Mouse (Mus musculus) intestine, postnatal 0 days (tissue): Measurements from ENCODE around the gene Gm14214. TPM values are rescaled to one million over a fixed set of nuclear protein-coding genes. Genes with fewer than 3 reads are reported as not detected.

ENCODE experiments used
- ATAC-seq: fragments of 200-750 bp; cut with Nextera tagmentation; 2 replicates; pipeline ENCODE4 v1.8.0; 2017; ENCODE audit warnings: mild to moderate bottlenecking, moderate TSS enrichment, moderate library complexity
- H3K27ac ChIP-seq: fragments of 300-500 bp; sonication (generic); 2 replicates; pipeline ENCODE4 v1.5.1; 2014; ENCODE audit warnings: mild to moderate bottlenecking, low read depth, low read length, moderate library complexity
- H3K27me3 ChIP-seq: fragments of 300-500 bp; sonication (generic); replicated peaks from 2 replicates; pipeline ENCODE4 v1.6.1; 2014; ENCODE audit warnings: low read length, mixed read lengths; ENCODE audit not compliant: control insufficient read depth, insufficient read depth
- H3K36me3 ChIP-seq: fragments of 300-500 bp; sonication (generic); 2 replicates; pipeline ENCODE4 v1.6.1; 2014; ENCODE audit warnings: mild to moderate bottlenecking, moderate library complexity; ENCODE audit not compliant: control insufficient read depth, insufficient read depth
- H3K4me1 ChIP-seq: fragments of 300-500 bp; sonication (generic); replicated peaks from 2 replicates; pipeline ENCODE4 v1.6.1; 2014; ENCODE audit warnings: antibody characterized with exemption, low read length, mixed read lengths; ENCODE audit not compliant: control insufficient read depth, insufficient read depth
- H3K4me2 ChIP-seq: fragments of 300-500 bp; sonication (generic); replicated peaks from 2 replicates; pipeline ENCODE4 v1.6.1; 2014; ENCODE audit warnings: low read depth, mild to moderate bottlenecking, moderate library complexity
- H3K4me3 ChIP-seq: fragments of 300-500 bp; sonication (generic); 2 replicates; pipeline ENCODE4 v1.5.1; 2014; ENCODE audit warnings: low read depth, low read length
- H3K9ac ChIP-seq: fragments of 300-500 bp; sonication (generic); 2 replicates; pipeline ENCODE4 v1.6.1; 2014; ENCODE audit warnings: mild to moderate bottlenecking, low read depth, low read length
- H3K9me3 ChIP-seq: fragments of 300-500 bp; sonication (generic); 2 replicates; pipeline ENCODE4 v1.6.1; 2016; ENCODE audit warnings: mixed run types; ENCODE audit not compliant: control insufficient read depth
- CTCF ChIP-seq: sonication (generic); IDR thresholded peaks from 2 replicates; pipeline ENCODE4 v1.5.1; 2016; ENCODE audit warnings: low read depth, mild to moderate bottlenecking, control low read depth, antibody characterized with exemption, moderate library complexity
- WGBS: fragments of 180-500 bp; shearing (Covaris S2); extraction: QIAGEN DNeasy Blood & Tissue Kit; methylation state at CpG from one replicate; pipeline ENCODE4 v1.1.7; 2014; 5-methylcytosine and 5-hydroxymethylcytosine counted together
- polyA plus RNA-seq: library from polyadenylated mRNA; unstranded; fragments of >200 nt; fragmentation: Nextera tagmentation; extraction: Ambion mirVana; gene quantifications from 2 replicates; pipeline ENCODE4 v1.2.1, GENCODE M21; 2015

Gene Gm14214
- polyA plus RNA-seq, 1 experiment from 2014 or later: not detected

DNA sequence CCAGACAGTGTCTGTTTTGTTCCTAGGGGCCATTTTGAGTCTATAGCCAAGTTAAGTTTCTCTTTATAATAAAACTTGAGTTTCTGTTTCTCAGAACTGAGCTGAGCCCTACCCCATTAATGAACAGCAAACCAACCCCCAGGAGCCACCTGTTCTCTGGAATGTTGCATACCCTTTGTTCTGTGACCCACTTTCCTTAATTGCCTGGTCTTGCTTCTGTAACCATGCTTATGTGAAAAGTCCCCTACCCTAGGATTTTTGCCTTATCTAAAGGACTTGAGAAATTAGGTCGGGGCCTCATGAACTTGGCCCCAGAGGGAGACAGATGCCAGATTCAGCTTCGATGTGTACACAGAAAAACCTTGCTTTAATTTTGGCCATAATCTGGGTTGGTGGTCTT lies 37.9 kb downstream of the Gm14214 start:
- ATAC-seq: no peak
- Histone ChIP-seq H3K36me3 (no peaks in the 10 kb centered on the region), H3K4me3 (no peak overlapping the region), H3K4me1 (peaks cover 3% of the 10 kb centered on the region; the same call in 1 of the 2 replicates), H3K4me2 (no peak overlapping the region), H3K27ac (no peak overlapping the region), H3K27me3 (no peaks in the 10 kb centered on the region), H3K9ac (no peak overlapping the region), H3K9me3 (no peaks in the 10 kb centered on the region)
- no peak for TF ChIP-seq CTCF
- 33% methylated on average over 2 of the region's 2 CpGs for WGBS

DNA sequence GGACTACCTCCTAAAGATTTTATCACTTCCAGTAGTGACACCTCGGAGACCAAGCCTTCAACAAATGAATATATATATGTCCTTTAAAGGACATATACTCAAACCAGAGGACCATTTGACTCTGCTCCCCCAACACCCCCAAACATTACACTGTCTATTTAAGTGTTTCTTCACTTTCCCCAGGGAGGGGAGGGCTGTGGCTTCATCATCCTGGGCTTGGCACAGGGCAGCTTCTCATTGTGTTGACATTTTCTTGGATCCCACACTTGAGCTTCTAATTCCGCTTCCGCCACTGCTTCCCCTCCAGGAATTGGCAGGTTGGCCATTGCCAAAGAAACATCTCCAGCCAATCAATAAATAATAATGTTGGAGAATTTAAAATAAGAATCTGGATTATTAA lies 39.0 kb downstream of the Gm14214 start:
- 73% methylated on average over 3 of the region's 3 CpGs for WGBS
- TF ChIP-seq CTCF: no peak
- Histone ChIP-seq H3K9me3 (no peaks in the 10 kb centered on the region), H3K27me3 (no peaks in the 10 kb centered on the region), H3K9ac (no peak overlapping the region), H3K36me3 (no peaks in the 10 kb centered on the region), H3K27ac (no peak overlapping the region), H3K4me1 (peaks cover 3% of the 10 kb centered on the region; the same call in 1 of the 2 replicates), H3K4me3 (no peak overlapping the region), H3K4me2 (no peak overlapping the region)
- ATAC-seq: no peak

DNA sequence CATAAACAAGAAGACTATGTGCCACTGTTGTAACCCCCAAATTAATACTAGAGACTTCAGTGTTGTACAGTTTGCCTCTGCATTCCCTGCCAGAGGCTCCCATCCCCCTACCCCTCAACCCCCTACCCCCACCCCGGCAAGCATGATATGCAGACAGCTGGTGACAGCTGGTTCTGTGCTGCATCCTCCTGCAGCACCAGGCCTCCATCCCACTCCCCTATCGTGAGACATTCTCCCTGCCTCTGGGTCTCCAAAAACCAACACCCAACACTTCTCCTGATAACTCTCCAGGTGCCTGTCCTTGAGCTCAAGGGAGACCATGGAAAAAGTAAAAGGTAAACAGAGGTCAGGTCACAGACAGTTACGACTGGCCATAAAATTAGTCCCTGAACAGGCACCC lies 40.1 kb downstream of the Gm14214 start:
- WGBS: 35% methylated on average over 3 of the region's 3 CpGs
- no peak overlapping the region for H3K4me3 ChIP-seq
- H3K4me2 ChIP-seq: no peak overlapping the region
- H3K36me3 ChIP-seq: no peaks in the 10 kb centered on the region
- H3K9ac ChIP-seq: no peak overlapping the region
- no peak for TF ChIP-seq CTCF
- peaks cover 3% of the 10 kb centered on the region; the same call in 1 of the 2 replicates for H3K4me1 ChIP-seq
- H3K27me3 ChIP-seq: no peaks in the 10 kb centered on the region
- ATAC-seq: no peak
- H3K27ac ChIP-seq: no peak overlapping the region
- no peaks in the 10 kb centered on the region for H3K9me3 ChIP-seq

DNA sequence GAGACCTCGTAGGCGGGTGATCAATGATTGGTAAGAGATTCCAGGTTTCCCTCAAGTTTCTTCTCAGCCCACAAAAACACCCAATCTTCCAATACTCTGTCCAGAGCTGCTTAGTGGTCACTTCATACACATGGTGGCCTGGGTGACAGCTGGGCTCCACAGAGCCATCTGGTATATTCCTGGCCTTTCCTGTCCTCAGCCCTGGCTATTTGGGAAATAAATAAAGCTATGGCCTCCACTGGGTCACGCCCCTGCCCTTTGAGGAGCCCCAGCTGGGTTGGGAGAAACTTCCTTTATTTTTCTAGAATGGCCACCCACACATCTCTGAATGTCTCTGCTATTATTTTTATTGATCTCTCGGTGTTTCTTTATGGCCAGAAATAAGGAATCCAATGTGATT lies 46.4 kb downstream of the Gm14214 start:
- no peak overlapping the region for H3K4me2 ChIP-seq
- no peak for ATAC-seq
- H3K4me3 ChIP-seq: no peak overlapping the region
- WGBS: 80% methylated on average over 4 of the region's 4 CpGs
- no peak for TF ChIP-seq CTCF
- no peaks in the 10 kb centered on the region for H3K27me3 ChIP-seq
- no peaks in the 10 kb centered on the region for H3K9me3 ChIP-seq
- H3K9ac ChIP-seq: no peak overlapping the region
- H3K36me3 ChIP-seq: no peaks in the 10 kb centered on the region
- no peaks in the 10 kb centered on the region for H3K4me1 ChIP-seq
- H3K27ac ChIP-seq: no peak overlapping the region

DNA sequence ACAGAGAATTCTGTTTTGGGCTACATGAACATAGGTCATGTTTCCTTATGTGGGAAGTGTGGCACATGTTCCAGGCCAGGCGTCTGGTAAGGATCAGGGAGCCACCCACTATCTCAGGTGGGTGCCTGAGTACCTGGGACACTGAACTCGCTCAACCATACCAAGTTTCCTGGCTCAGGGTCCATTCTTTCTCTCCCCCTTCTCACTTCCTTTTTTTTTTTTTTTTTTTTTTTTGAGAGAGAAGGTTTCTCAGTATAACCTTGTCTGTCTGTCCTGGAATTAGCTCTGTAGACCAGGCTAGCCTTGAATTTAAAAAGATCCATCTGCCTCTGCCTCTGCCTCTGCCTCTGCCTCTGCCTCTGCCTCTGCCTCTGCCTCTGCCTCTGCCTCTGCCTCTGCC lies 49.5 kb downstream of the Gm14214 start:
- no peak for ATAC-seq
- H3K4me3 ChIP-seq: no peak overlapping the region
- no peak overlapping the region for H3K9ac ChIP-seq
- no peaks in the 10 kb centered on the region for H3K9me3 ChIP-seq
- H3K27ac ChIP-seq: no peak overlapping the region
- no peak overlapping the region for H3K4me2 ChIP-seq
- no peak for TF ChIP-seq CTCF
- WGBS: 80% methylated on average over 2 of the region's 2 CpGs
- H3K36me3 ChIP-seq: no peaks in the 10 kb centered on the region
- H3K27me3 ChIP-seq: no peaks in the 10 kb centered on the region
- no peaks in the 10 kb centered on the region for H3K4me1 ChIP-seq

Other genes with a start within 250 kb of the Gm14214 start
- gene 1700003F12Rik, start 222.9 kb downstream of the Gm14214 start, polyA plus RNA-seq: 1.6 and 2.2 TPM in 2 replicates
- not detected in 2 replicates for gene Actl10, start 218.3 kb downstream of the Gm14214 start, polyA plus RNA-seq
- gene Necab3, start 211.1 kb downstream of the Gm14214 start, polyA plus RNA-seq: 0.29 and 0.58 TPM in 2 replicates
- gene E2f1, start 200.1 kb downstream of the Gm14214 start, polyA plus RNA-seq: 5.5 and 5.9 TPM in 2 replicates
- 62.5 and 66.6 TPM in 2 replicates for gene Pxmp4, start 166.3 kb downstream of the Gm14214 start, polyA plus RNA-seq
- 0.17 and 0.44 TPM in 2 replicates for gene Zfp341, start 156.7 kb downstream of the Gm14214 start, polyA plus RNA-seq
- 0.26 TPM in 1 of 2 replicates, not detected in the other for gene 4930519P11Rik, start 156.6 kb downstream of the Gm14214 start, polyA plus RNA-seq
- gene Chmp4b, start 118.3 kb downstream of the Gm14214 start, polyA plus RNA-seq: 60.8 and 62.4 TPM in 2 replicates
- 20.1 and 20.5 TPM in 2 replicates for gene Raly, start 21.1 kb upstream of the Gm14214 start, polyA plus RNA-seq
- gene a, start 21.4 kb upstream of the Gm14214 start, polyA plus RNA-seq: 0.18 TPM in 1 of 2 replicates, not detected in the other
- gene Eif2s2, start 122.9 kb upstream of the Gm14214 start, polyA plus RNA-seq: 80.4 and 85.5 TPM in 2 replicates
- 0.24 and 0.31 TPM in 2 replicates for gene Gm14226, start 248.2 kb upstream of the Gm14214 start, polyA plus RNA-seq